25 mouse cellular contexts compared by ENCODE assay signal in genomic region chr10:13212326-13212725, GRCm38 (mm10). TPM values are rescaled to one million over a fixed set of nuclear protein-coding genes. Genes with fewer than 3 reads are reported as not detected.
A peak's percentile ranks its signal among the peaks of the same experiment; 100 is the strongest.
DNase-seq lines count a peak whose midpoint lies in the region; ATAC-seq lines count a peak whose summit lies in the region.
"Had no signal": no experiment of that assay in that cellular context is flagged by ENCODE, and none has a peak within 500 bp of the region (broad histone marks: within the 10 kb centered on the region; RNA-seq: fewer than 3 reads in every experiment).

No protein-coding gene starts in this region.

- no peak overlapping the region for H3K4me3 ChIP-seq in heart, embryonic 10.5 days
- no peak overlapping the region for H3K4me3 ChIP-seq in embryonic facial prominence, embryonic 14.5 days (ENCODE audit: low read depth, low read length)
- no peak overlapping the region for H3K4me3 ChIP-seq in stomach, embryonic 15.5 days (replicated peaks)
- H3K4me3 ChIP-seq: gastrocnemius, adult 2 months; hindbrain, embryonic 13.5 days; intestine, embryonic 15.5 days; limb, embryonic 12.5 days; neural tube, embryonic 13.5 days had no signal

- no peak overlapping the region for H3K4me2 ChIP-seq in embryonic facial prominence, embryonic 14.5 days (ENCODE audit: low read depth, low read length)
- no peak overlapping the region for H3K4me2 ChIP-seq in stomach, embryonic 15.5 days
- H3K4me2 ChIP-seq: hindbrain, embryonic 13.5 days; intestine, embryonic 15.5 days; limb, embryonic 12.5 days; neural tube, embryonic 13.5 days had no signal

- H3K9me3 ChIP-seq in heart, embryonic 10.5 days, result no peaks in the 10 kb centered on the region
- H3K9me3 ChIP-seq in embryonic facial prominence, embryonic 14.5 days (ENCODE audit: control insufficient read depth, low read length), result no peaks in the 10 kb centered on the region
- H3K9me3 ChIP-seq in stomach, embryonic 15.5 days, result no peaks in the 10 kb centered on the region
- H3K9me3 ChIP-seq: hindbrain, embryonic 13.5 days; intestine, embryonic 15.5 days; limb, embryonic 12.5 days; neural tube, embryonic 13.5 days had no signal

- 81% methylated on average over 9 of the region's 9 CpGs for WGBS in heart, embryonic 10.5 days
- 62% methylated on average over 9 of the region's 9 CpGs for WGBS in embryonic facial prominence, embryonic 14.5 days
- WGBS in stomach, embryonic 15.5 days, result 64% methylated on average over 9 of the region's 9 CpGs

- no peak for DNase-seq in heart, embryonic 10.5 days (ENCODE audit: low spot score)
- no peak for DNase-seq in heart, adult 18-20 months
- peak; percentile 20 to 43 for DNase-seq in lung, adult 18-20 months
- no peak for DNase-seq in lung, postnatal 10 days
- DNase-seq in embryonic facial prominence, embryonic 14.5 days (ENCODE audit: low spot score), result no peak
- DNase-seq in left cerebral cortex, postnatal 36 days (ENCODE audit: low spot score in 2 of 2), result no peak
- DNase-seq: adrenal gland, postnatal 36 days; B cell, adult 2 months; cerebellum, adult 8-10 months; gastrocnemius, adult 2 months; kidney, postnatal 36 days; midbrain, embryonic 14.5 days; thymus, adult 2 months had no signal

- peaks cover 20% of the 10 kb centered on the region; the same call in 1 of the 2 replicates for H3K36me3 ChIP-seq in heart, embryonic 10.5 days
- H3K36me3 ChIP-seq in embryonic facial prominence, embryonic 14.5 days (ENCODE audit: control insufficient read depth, insufficient read depth, low read length), result no peaks in the 10 kb centered on the region; the same call in 1 of the 2 replicates
- no peaks in the 10 kb centered on the region for H3K36me3 ChIP-seq in stomach, embryonic 15.5 days
- H3K36me3 ChIP-seq: hindbrain, embryonic 13.5 days; intestine, embryonic 15.5 days; neural tube, embryonic 13.5 days had no signal

- no peak for ATAC-seq in embryonic facial prominence, embryonic 14.5 days (ENCODE audit: low read depth)
- ATAC-seq in stomach, embryonic 15.5 days (ENCODE audit: insufficient read depth, low FRiP score, low read depth), result no peak
- ATAC-seq: intestine, embryonic 15.5 days had no signal

- intact Hi-C loops in left cerebral cortex, postnatal 36 days (cut with DNase I), result no loop called here

- peaks cover 46% of the 10 kb centered on the region for H3K4me1 ChIP-seq in heart, embryonic 10.5 days
- peaks cover 4% of the 10 kb centered on the region; the same call in 1 of the 2 replicates for H3K4me1 ChIP-seq in embryonic facial prominence, embryonic 14.5 days (ENCODE audit: control insufficient read depth, insufficient read depth, low read length)
- peaks cover 11% of the 10 kb centered on the region for H3K4me1 ChIP-seq in stomach, embryonic 15.5 days
- H3K4me1 ChIP-seq: hindbrain, embryonic 13.5 days; neural tube, embryonic 13.5 days had no signal

- no peaks in the 10 kb centered on the region for H3K27me3 ChIP-seq in heart, embryonic 10.5 days (ENCODE audit: insufficient read depth, poor library complexity, severe bottlenecking)
- H3K27me3 ChIP-seq in embryonic facial prominence, embryonic 14.5 days (replicated peaks; ENCODE audit: control insufficient read depth, insufficient read depth, low read length), result no peaks in the 10 kb centered on the region
- H3K27me3 ChIP-seq in stomach, embryonic 15.5 days (replicated peaks), result no peaks in the 10 kb centered on the region
- H3K27me3 ChIP-seq: hindbrain, embryonic 13.5 days; intestine, embryonic 15.5 days; limb, embryonic 12.5 days; neural tube, embryonic 13.5 days had no signal

- peak overlapping the region; percentile 67 for H3K27ac ChIP-seq in heart, embryonic 10.5 days
- H3K27ac ChIP-seq in embryonic facial prominence, embryonic 14.5 days (replicated peaks; ENCODE audit: low read depth, low read length), result peak overlapping the region; percentile 53; the same call in 1 of the 2 replicates
- H3K27ac ChIP-seq in stomach, embryonic 15.5 days, result peak overlapping the region; percentile 60; the same call in 1 of the 2 replicates
- H3K27ac ChIP-seq: gastrocnemius, adult 2 months; hindbrain, embryonic 13.5 days; intestine, embryonic 15.5 days; limb, embryonic 12.5 days; liver, embryonic 14.5 days; neural tube, embryonic 13.5 days had no signal

- H3K9ac ChIP-seq in embryonic facial prominence, embryonic 14.5 days (ENCODE audit: low read depth, low read length), result no peak overlapping the region
- no peak overlapping the region for H3K9ac ChIP-seq in stomach, embryonic 15.5 days
- H3K9ac ChIP-seq: hindbrain, embryonic 13.5 days; intestine, embryonic 15.5 days; limb, embryonic 12.5 days; liver, embryonic 14.5 days; neural tube, embryonic 13.5 days had no signal

RNA-seq across cellular contexts. Expression of gene Ltv1, which starts 19.4 kb away (rescaled TPM):
- polyA plus RNA-seq in heart, embryonic 10.5 days (2016; fragmentation: Nextera tagmentation; extraction: Ambion mirVana), result 79.1 and 81.1 TPM in 2 replicates
- total RNA-seq in heart, adult 18-20 months (2021), result 10 to 100 TPM; 22.5 to 23.3 TPM
- 72.2 and 77.3 TPM in 2 replicates for polyA plus RNA-seq in embryonic facial prominence, embryonic 14.5 days (2014; fragmentation: Nextera tagmentation; extraction: Ambion mirVana)
- 74.1 and 75.3 TPM in 2 replicates for polyA plus RNA-seq in stomach, embryonic 15.5 days (2015; fragmentation: Nextera tagmentation; extraction: Ambion mirVana)
- total RNA-seq in left cerebral cortex, postnatal 36 days (2021), result 10 to 100 TPM; 20.4 to 21.9 TPM

RNA-seq across cellular contexts. Expression of gene Zc2hc1b, which starts 34.5 kb away (rescaled TPM):
- polyA plus RNA-seq in heart, embryonic 10.5 days (2016; fragmentation: Nextera tagmentation; extraction: Ambion mirVana), result not detected in 2 replicates
- not detected for total RNA-seq in heart, adult 18-20 months (2021)
- not detected in 2 replicates for polyA plus RNA-seq in embryonic facial prominence, embryonic 14.5 days (2014; fragmentation: Nextera tagmentation; extraction: Ambion mirVana)
- polyA plus RNA-seq in stomach, embryonic 15.5 days (2015; fragmentation: Nextera tagmentation; extraction: Ambion mirVana), result not detected in 2 replicates
- not detected for total RNA-seq in left cerebral cortex, postnatal 36 days (2021)
- total RNA-seq: adrenal gland, postnatal 36 days; gastrocnemius, adult 2 months; layer of hippocampus, postnatal 10 days; left cerebral cortex, adult 8-10 months; megakaryocyte progenitor cell, adult 5-6 weeks had no signal
- polyA plus RNA-seq: gonadal fat pad, adult 2 months; heart, postnatal 0 days; hindbrain, embryonic 13.5 days; intestine, embryonic 15.5 days; kidney, embryonic 14.5 days; limb, embryonic 12.5 days; liver, embryonic 14.5 days; midbrain, embryonic 14.5 days; neural tube, embryonic 13.5 days; thymus, adult 2 months had no signal

Comparison
In these comparisons a context has a peak if more than half of its experiments do, and no peak if none do; other contexts are left out.
1. DNase-seq: peak in lung, adult 18-20 months (2 of 2); none in heart, embryonic 10.5 days (single experiment), heart, adult 18-20 months (0 of 2), lung, postnatal 10 days (single experiment), embryonic facial prominence, embryonic 14.5 days (single experiment) and left cerebral cortex, postnatal 36 days (0 of 2).
2. Peak in every context shown above with its lines, with median percentiles within 50 percentile points of each other: H3K27ac ChIP-seq.